Mouse (Mus musculus) 416B (cell line): ENCODE measurements around the gene Ccl9.

Experiments
- DNase-seq: peaks from one replicate; pipeline ENCODE4 v3.0.0; 2011; ENCODE audit warnings: low read depth

Gene Ccl9

GRCm38 (mm10) chr11:83538705-83539314 lies 39.6 kb downstream of the Ccl9 start:
- no peak for DNase-seq

- no peak for DNase-seq
Observed at GRCm38 (mm10) chr11:83536831-83537230, 41.6 kb downstream of the Ccl9 start.

GRCm38 (mm10) chr11:83534609-83535423 lies 43.6 kb downstream of the Ccl9 start:
- peak; percentile 51 for DNase-seq

GRCm38 (mm10) chr11:83534143-83534542 lies 44.3 kb downstream of the Ccl9 start:
- DNase-seq = no peak

- no peak for DNase-seq
Observed at GRCm38 (mm10) chr11:83533192-83533591, 45.2 kb downstream of the Ccl9 start.

GRCm38 (mm10) chr11:83530360-83530759 lies 48.1 kb downstream of the Ccl9 start, which contains the start of gene Ccl5:
Gene Ccl5, minus strand, starts transcription at chr11:83530518.
- no peak for DNase-seq

GRCm38 (mm10) chr11:83529024-83529423 lies 49.4 kb downstream of the Ccl9 start:
- DNase-seq = no peak
